Mouse (Mus musculus): ENCODE results near the gene Gm3138.
"Not testable (repeated sequence)": the region's sequence is repeated elsewhere in the genome, so short reads cannot be mapped to it uniquely, and the experiment has no call there.

Gm3138 gene

GRCm38 (mm10) chr14:4249331-4249730 lies at the start of gene Gm3138:
Gene Gm3138, plus strand, starts transcription at chr14:4249631.
- not testable (repeated sequence) for DNase-seq (ENCODE audit: low read depth in 2 of 2, low spot score in 2 of 2)

GRCm38 (mm10) chr14:4269238-4269950 lies 20.0 kb downstream of the Gm3138 start:
- DNase-seq (ENCODE audit: low read depth in 2 of 2, low spot score in 2 of 2) = not testable (repeated sequence)

GRCm38 (mm10) chr14:4279828-4280227 lies 30.4 kb downstream of the Gm3138 start:
- DNase-seq (ENCODE audit: low read depth in 2 of 2, low spot score in 2 of 2) = not testable (repeated sequence)

Data from CD8-positive naive resting alpha-beta T cell, adult 2 months (primary cell).